Mouse (Mus musculus): ENCODE data around the gene Vwa5b1.

The Vwa5b1 gene

GRCm38 (mm10) chr4:138531761-138532160 lies 103.9 kb downstream of the Vwa5b1 start:
- in situ Hi-C loops (cut with MboI) = no loop called here

- in situ Hi-C loops (cut with MboI) = no loop called here
Measured at GRCm38 (mm10) chr4:138530011-138530410, 105.7 kb downstream of the Vwa5b1 start.

DNA sequence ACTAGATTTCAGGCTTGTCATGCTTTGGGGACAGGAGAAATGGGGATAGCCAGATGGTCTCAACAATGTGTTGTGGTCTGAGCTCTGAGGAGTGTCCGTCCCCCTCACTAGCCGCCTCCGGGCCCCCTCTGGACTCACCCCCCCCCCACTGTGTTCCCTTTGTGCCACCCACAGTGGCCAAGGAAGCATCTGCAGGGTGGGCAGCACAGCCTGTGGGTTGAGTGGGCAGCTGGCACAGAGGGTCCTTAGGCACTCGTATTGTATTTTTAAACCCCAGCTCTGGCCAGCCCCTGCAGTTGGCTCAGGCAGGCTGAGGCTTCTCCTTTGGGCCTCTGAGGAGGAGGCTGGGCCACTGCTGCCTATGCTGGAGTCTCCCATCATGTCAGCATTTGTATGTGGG lies 110.0 kb downstream of the Vwa5b1 start:
- in situ Hi-C loops (cut with MboI) = no loop called here

GRCm38 (mm10) chr4:138524769-138525168 lies 110.9 kb downstream of the Vwa5b1 start:
- in situ Hi-C loops (cut with MboI) = no loop called here

- in situ Hi-C loops (cut with MboI) = no loop called here
Measured at GRCm38 (mm10) chr4:138523775-138524174, 111.9 kb downstream of the Vwa5b1 start.

DNA sequence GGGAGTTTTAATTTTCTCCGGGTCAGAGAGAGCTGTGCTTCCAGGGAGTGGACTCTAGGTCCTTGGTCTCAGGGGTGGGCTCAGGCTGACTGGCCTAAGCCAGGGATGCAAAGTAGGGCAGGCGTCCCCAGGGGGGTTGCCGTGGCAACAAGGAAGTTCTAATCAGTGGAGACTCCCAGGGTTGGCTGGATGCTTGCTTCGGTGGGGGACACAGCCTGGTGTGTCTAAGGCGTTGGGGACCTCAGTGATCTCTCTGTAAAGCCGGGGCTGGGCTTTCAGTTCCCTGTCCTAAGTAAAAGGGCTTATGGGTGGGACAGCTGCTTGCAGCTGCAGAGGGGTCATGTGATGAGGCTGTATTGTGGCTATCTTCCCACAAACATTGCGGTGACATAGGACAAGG lies 113.4 kb downstream of the Vwa5b1 start:
- in situ Hi-C loops (cut with MboI) = no loop called here

- in situ Hi-C loops (cut with MboI) = no loop called here
Measured at GRCm38 (mm10) chr4:138517153-138517789, 118.4 kb downstream of the Vwa5b1 start.

DNA sequence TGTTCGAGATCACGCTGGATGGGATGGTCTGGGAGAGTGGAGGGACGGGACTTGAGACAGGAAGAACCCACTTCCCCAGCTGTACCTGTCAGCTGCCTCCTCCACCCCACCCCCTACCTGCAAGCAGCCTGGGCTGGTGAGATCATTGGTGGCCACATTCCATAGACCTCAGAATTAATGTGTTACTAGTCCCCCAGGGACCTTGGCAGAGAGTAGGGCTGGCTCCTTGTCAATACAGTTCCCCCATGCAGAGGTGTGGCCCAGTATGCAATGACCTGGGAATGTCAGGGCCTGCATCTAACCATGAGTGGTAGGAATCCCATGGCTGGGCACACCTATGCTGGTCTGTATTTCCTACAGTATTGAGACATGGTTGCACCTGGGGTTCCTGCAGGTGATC lies 119.2 kb downstream of the Vwa5b1 start:
- in situ Hi-C loops (cut with MboI) = no loop called here
